Mouse (Mus musculus) granulocyte monocyte progenitor cell, adult 5-6 weeks (primary cell): Measurements from ENCODE around the gene Pnpla8. TPM values are rescaled to one million over a fixed set of nuclear protein-coding genes. Genes with fewer than 3 reads are reported as not detected.
"Not testable (repeated sequence)": the region's sequence is repeated elsewhere in the genome, so short reads cannot be mapped to it uniquely, and the experiment has no call there.

Experiments used
- ATAC-seq: replicated peaks from 2 replicates; pipeline ENCODE4 v1.8.0; 2016; ENCODE audit warnings: mild to moderate bottlenecking, moderate TSS enrichment, inconsistent platforms; ENCODE audit not compliant: poor library complexity, severe bottlenecking
- total RNA-seq, 2 experiments: library from RNA; stranded (forward) in 1 of 2; stranded (reverse) in 1 of 2; fragments of 200-712, 200-1000 nt in 1 of 2; fragments of >200 nt in 1 of 2; fragmentation: Nextera tagmentation in 1 of 2; gene quantifications; 2 replicates each; pipeline ENCODE4 v1.2.3; 2014 to 2017

Pnpla8 gene
- total RNA-seq, 2 experiments from 2014 or later = 20.8 to 30.2 TPM

GRCm38 (mm10) chr12:44268728-44269302 is 47.6 kb downstream of the Pnpla8 start:
- peak; percentile 85 for ATAC-seq

GRCm38 (mm10) chr12:44269311-44269831 is 48.2 kb downstream of the Pnpla8 start:
- peak; percentile 66 for ATAC-seq

- ATAC-seq = no peak
These were observed 53.1 kb downstream of the Pnpla8 start for GRCm38 (mm10) chr12:44274125-44274835.

- not testable (repeated sequence) for ATAC-seq
These were observed 59.0 kb downstream of the Pnpla8 start for GRCm38 (mm10) chr12:44280147-44280546.

GRCm38 (mm10) chr12:44281534-44281933 is 60.4 kb downstream of the Pnpla8 start:
- ATAC-seq = no peak

DNA sequence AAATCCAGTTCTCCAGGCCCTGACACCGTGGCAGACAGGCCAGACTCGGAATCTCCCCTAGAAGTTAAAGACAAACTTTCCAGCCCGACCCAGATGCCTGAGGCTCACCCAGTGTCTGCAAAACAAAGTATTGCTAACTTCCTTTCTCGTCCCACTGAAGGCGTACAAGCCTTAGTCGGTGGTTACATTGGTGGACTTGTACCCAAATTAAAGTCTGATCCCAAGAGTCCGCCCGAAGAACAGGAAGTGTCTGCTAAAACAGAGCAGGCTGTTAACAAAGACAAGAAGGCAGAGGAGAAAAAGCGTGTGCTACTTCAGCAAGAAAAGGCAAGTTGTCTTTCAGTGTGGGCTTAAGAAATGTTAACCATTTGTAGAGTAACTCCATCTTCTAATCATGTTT is 62.2 kb downstream of the Pnpla8 start:
- ATAC-seq = peak; percentile 65

DNA sequence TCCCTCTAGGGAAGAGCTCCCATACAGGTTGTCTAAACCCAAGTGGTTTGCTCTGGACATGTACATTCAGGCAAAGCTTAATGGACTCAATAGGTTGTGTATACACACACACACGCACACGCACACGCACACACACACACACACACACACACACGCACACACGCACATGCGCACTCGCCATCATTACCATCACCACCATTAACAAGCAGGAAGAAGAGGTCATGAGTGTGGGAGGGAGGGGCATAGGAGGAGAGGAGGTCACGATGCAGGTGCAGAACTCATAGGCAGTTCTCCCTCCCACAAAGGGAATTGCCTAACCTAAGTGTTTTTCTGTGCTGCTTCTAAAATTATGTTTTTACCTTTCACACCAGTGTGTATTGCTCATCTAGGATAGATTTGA is 65.8 kb downstream of the Pnpla8 start:
- ATAC-seq = peak; percentile 37; the same call in 1 of the 2 replicates

DNA sequence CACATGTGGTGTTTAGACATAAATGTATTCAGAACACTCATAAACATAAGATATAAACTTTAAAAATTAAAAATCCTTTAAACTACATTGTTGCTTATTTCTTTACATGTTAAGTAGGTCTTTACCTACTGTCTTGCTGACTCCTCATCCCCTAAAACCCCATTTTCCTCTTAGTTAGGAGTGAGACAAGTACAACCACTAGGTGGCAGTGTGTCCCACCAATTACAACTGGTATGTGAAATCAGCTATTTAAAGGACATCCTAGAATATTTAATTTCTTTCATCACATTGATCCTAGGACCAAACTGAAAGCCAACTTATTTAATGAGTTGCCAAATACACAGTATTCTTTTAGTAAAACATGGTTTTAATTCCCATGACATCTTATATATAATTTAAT is 71.1 kb downstream of the Pnpla8 start:
- peak; percentile 89 for ATAC-seq

- ATAC-seq = no peak
These were observed 79.6 kb downstream of the Pnpla8 start for GRCm38 (mm10) chr12:44300793-44301192.

DNA sequence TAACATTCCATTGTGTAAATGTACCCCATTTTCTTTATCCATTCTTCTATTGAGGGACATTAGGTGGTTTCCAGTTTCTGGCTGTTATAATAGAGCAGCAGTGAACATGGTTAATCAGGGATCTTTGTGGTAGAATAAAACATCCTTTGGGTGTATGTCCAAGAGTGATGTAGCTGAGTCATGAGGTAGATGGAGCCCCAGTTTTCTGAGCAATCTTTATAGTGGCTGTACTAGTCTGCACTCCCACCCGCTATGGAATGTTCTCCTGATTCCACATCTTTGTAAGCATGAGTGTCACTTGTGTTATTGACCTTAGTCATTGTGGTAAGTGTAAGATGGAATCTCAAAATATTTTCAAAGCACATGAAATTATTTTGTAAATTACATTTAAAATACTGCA is 82.8 kb downstream of the Pnpla8 start:
- no peak for ATAC-seq

DNA sequence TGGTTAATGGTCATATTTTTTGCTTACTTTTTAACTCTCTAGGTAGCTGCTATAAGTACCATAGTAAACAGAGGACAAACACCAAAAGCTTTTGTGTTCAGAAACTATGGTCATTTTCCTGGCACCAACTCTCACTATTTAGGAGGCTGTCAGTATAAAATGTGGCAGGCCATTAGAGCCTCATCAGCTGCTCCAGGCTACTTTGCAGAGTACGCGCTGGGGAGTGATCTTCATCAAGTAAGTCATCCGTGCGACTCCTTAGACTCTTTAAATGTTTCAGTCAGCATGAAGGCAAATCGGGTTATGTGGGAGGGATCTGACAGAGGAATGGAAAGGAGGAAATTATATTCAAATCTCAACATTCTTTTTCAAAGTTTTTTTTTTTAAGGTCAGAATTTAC is 83.7 kb downstream of the Pnpla8 start:
- ATAC-seq = no peak

GRCm38 (mm10) chr12:44308221-44308620 is 87.1 kb downstream of the Pnpla8 start:
- no peak for ATAC-seq

GRCm38 (mm10) chr12:44315212-44315611 is 94.0 kb downstream of the Pnpla8 start:
- ATAC-seq = no peak

DNA sequence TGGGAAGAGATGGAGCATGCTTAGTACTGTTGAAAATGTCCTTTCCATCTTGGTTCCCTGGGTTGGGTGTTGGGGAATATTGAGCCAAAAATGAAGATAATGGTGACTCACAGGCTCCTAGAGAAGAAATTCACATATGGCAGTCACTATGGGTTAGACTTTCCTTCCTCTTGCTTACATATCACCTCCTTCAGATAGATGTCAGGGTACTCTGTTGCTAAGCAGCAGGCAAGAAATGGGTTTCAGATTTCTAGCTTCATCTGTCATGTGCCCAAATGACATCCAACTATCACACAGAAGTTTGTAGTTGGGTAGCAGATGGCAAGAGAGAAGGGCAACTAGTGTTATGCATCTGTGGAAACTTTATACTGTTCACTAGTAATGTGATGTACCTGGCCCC is 103.9 kb downstream of the Pnpla8 start:
- no peak for ATAC-seq

- ATAC-seq = no peak
These were observed 106.3 kb downstream of the Pnpla8 start for GRCm38 (mm10) chr12:44327452-44327851.

- peak; percentile 53 for ATAC-seq
These were observed 107.5 kb downstream of the Pnpla8 start, which contains the start of gene Nrcam for GRCm38 (mm10) chr12:44328381-44329315. Gene Nrcam, plus strand, starts transcription at chr12:44328885.

GRCm38 (mm10) chr12:44329316-44330215 is 108.4 kb downstream of the Pnpla8 start:
- ATAC-seq = peak; percentile 40

DNA sequence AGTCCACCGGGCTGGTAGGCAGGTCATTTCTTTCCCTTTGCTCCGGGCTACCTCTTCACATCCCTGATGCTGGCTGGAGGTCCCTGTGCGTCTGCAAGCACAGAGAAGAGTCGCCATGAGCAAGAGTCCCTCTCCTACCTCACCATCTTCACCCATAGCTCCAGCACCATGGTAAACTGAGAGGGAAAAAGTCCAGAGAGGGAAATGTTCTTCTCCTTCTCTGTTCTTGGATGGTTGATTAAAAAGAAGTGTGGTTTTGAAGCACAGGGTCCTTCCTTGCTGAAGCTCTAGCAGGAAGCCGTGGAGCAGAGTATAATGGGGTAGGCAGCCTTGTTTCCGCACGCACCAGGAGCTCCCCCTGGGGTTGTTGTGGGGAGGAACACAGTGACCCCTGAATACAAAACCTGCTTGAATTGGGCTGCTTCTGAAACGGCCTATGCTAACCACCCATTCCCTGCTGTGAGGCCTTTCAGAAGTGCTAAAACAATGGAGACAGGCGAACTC is 109.1 kb downstream of the Pnpla8 start:
- no peak for ATAC-seq

GRCm38 (mm10) chr12:44337136-44337640 is 116.0 kb downstream of the Pnpla8 start:
- ATAC-seq = no peak
